Mouse (Mus musculus) liver, embryonic 12.5 days (tissue): ENCODE measurements around the gene Lrriq1. TPM values are rescaled to one million over a fixed set of nuclear protein-coding genes. Genes with fewer than 3 reads are reported as not detected.

Experiments
- ATAC-seq: fragments of 200-750 bp; cut with Nextera tagmentation; 2 replicates; pipeline ENCODE4 v1.8.0; 2017; ENCODE audit warnings: moderate number of reproducible peaks, mild to moderate bottlenecking, moderate library complexity
- H3K27ac ChIP-seq: fragments of 300-500 bp; sonication (generic); 2 replicates; pipeline ENCODE4 v1.5.1; 2016; ENCODE audit warnings: mild to moderate bottlenecking
- H3K27me3 ChIP-seq: fragments of 300-500 bp; sonication (generic); replicated peaks from 2 replicates; pipeline ENCODE4 v1.6.1; 2016; ENCODE audit warnings: mild to moderate bottlenecking, moderate library complexity
- H3K36me3 ChIP-seq: fragments of 300-500 bp; sonication (generic); 2 replicates; pipeline ENCODE4 v1.6.1; 2016; ENCODE audit warnings: mild to moderate bottlenecking, moderate library complexity
- H3K4me1 ChIP-seq: fragments of 300-500 bp; sonication (generic); 2 replicates; pipeline ENCODE4 v1.6.1; 2016
- H3K4me2 ChIP-seq: fragments of 300-500 bp; sonication (generic); 2 replicates; pipeline ENCODE4 v1.6.1; 2016; ENCODE audit warnings: mild to moderate bottlenecking, moderate library complexity
- H3K4me3 ChIP-seq: fragments of 300-500 bp; sonication (generic); 2 replicates; pipeline ENCODE4 v1.5.1; 2016; ENCODE audit warnings: mild to moderate bottlenecking, moderate library complexity
- H3K9ac ChIP-seq: fragments of 300-500 bp; sonication (generic); 2 replicates; pipeline ENCODE4 v1.6.1; 2016; ENCODE audit warnings: mild to moderate bottlenecking, moderate library complexity
- H3K9me3 ChIP-seq: fragments of 300-500 bp; sonication (generic); replicated peaks from 2 replicates; pipeline ENCODE4 v1.6.1; 2016; ENCODE audit warnings: mild to moderate bottlenecking, moderate library complexity
- WGBS: fragments of 180-500 bp; shearing (Covaris S2); methylation state at CpG from one replicate; pipeline ENCODE4 v1.1.7; 2016; ENCODE audit not compliant: insufficient replicate concordance; 5-methylcytosine and 5-hydroxymethylcytosine counted together
- polyA plus RNA-seq: library from polyadenylated mRNA; unstranded; fragments of >200 nt; fragmentation: Nextera tagmentation; extraction: Ambion mirVana; gene quantifications from 2 replicates; pipeline ENCODE4 v1.2.1, GENCODE M21; 2016

Gene Lrriq1
- polyA plus RNA-seq, 1 experiment from 2014 or later, result not detected

GRCm38 (mm10) chr10:103027226-103027930, 208.7 kb downstream of the Lrriq1 start:
- H3K4me2 ChIP-seq, result no peak overlapping the region

DNA sequence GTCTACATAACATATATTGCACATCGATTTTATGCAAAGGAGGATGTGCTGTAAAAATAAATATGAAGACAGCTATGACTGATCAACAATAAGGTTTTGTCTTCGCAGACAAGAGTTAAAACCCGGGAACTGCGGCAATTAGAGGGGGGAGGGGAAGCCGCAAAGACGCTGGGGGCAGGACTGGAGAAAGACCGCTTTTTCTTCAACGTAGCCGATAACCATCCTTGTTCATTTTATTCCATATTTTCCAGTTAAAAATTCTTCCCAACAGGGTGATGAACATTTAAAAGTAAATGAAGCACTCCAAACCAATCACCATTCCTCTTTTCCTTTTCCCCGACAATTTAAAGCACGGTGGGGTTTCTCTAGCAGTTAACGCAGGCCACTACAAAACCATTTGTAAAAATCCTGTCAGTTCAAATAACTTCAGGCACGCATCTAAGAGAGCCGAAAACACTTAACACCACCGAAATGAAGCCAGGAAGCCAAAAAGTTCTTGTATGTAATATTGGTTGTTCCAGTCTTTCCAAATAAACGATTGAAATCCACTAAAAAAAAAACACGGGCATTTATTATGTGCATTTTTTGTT, 209.4 kb downstream of the Lrriq1 start:
- ATAC-seq, result no peak
- Histone ChIP-seq H3K9ac (no peak overlapping the region), H3K9me3 (no peaks in the 10 kb centered on the region), H3K4me2 (no peak overlapping the region), H3K36me3 (no peaks in the 10 kb centered on the region), H3K27ac (no peak overlapping the region), H3K4me1 (no peaks in the 10 kb centered on the region), H3K4me3 (no peak overlapping the region), H3K27me3 (peaks cover 61% of the 10 kb centered on the region)
- WGBS, result 1% methylated on average over 17 of the region's 17 CpGs

More at GRCm38 (mm10) chr10:103027226-103027930, 208.7 kb downstream of the Lrriq1 start:
- no peak overlapping the region for H3K9ac ChIP-seq
- 2% methylated on average over 20 of the region's 20 CpGs for WGBS
- no peaks in the 10 kb centered on the region for H3K9me3 ChIP-seq
- H3K27me3 ChIP-seq, result peaks cover 68% of the 10 kb centered on the region
- H3K4me1 ChIP-seq, result no peaks in the 10 kb centered on the region
- no peak overlapping the region for H3K4me3 ChIP-seq
- H3K27ac ChIP-seq, result no peak overlapping the region
- ATAC-seq, result no peak
- H3K36me3 ChIP-seq, result no peaks in the 10 kb centered on the region

DNA sequence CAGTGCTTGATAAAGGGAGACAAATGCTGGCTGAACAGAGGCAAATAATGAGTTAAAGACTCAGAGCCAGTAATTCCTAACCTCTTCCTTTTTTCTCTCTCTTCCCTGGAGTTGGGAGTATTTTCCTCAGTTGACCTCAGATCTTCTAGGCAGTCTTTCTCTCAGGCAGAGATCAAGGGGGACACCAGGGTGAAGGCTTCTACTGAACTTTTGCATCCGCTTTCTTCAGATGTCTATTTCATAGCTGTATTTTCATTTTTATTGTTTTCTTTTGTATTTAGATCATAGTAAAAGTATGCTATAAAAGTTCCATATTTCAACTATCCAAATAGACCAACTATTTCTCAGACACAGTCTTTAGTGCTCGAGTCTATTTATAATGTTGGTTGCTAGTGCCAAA, 233.6 kb downstream of the Lrriq1 start:
- H3K27me3 ChIP-seq, result no peaks in the 10 kb centered on the region
- H3K27ac ChIP-seq, result no peak overlapping the region
- no peaks in the 10 kb centered on the region for H3K9me3 ChIP-seq
- no peak overlapping the region for H3K9ac ChIP-seq
- no peak overlapping the region for H3K4me2 ChIP-seq
- H3K4me1 ChIP-seq, result no peaks in the 10 kb centered on the region
- ATAC-seq, result no peak
- H3K4me3 ChIP-seq, result no peak overlapping the region
- 43% methylated on average over 2 of the region's 2 CpGs for WGBS
- no peaks in the 10 kb centered on the region for H3K36me3 ChIP-seq

- Histone ChIP-seq H3K4me2 (no peak overlapping the region), H3K9ac (no peak overlapping the region), H3K4me1 (no peaks in the 10 kb centered on the region), H3K27me3 (no peaks in the 10 kb centered on the region), H3K9me3 (no peaks in the 10 kb centered on the region), H3K4me3 (no peak overlapping the region), H3K36me3 (no peaks in the 10 kb centered on the region), H3K27ac (no peak overlapping the region)
- ATAC-seq, result no peak
- 33% methylated on average over 8 of the region's 8 CpGs for WGBS
Measured at GRCm38 (mm10) chr10:103000902-103001301, 235.2 kb downstream of the Lrriq1 start.

DNA sequence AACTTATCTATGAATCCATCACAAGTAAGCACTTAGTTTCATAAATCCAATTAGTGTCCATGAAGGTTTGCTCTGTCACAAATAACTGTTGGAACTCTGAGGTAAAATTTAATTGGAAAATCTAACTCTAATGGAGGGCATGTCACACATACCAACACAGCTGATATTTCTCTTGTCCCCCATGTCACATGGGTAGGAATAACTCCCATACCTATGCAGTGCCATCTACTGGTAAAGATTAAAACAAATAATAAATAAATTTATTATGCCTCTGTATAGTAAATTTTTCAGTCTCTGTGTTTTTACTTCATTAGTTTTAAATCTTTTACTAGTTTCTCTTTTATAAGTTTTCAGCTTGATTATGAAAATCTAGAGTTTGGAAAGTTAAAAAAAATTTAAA, 236.5 kb downstream of the Lrriq1 start:
- ATAC-seq, result no peak
- no peaks in the 10 kb centered on the region for H3K36me3 ChIP-seq
- H3K9ac ChIP-seq, result no peak overlapping the region
- no peaks in the 10 kb centered on the region for H3K4me1 ChIP-seq
- H3K27ac ChIP-seq, result no peak overlapping the region
- H3K27me3 ChIP-seq, result no peaks in the 10 kb centered on the region
- H3K9me3 ChIP-seq, result no peaks in the 10 kb centered on the region
- H3K4me3 ChIP-seq, result no peak overlapping the region
- no peak overlapping the region for H3K4me2 ChIP-seq

Other genes starting within 250 kb of the Lrriq1 start
- 0.17 and 0.33 TPM in 2 replicates for gene Alx1, start 206.1 kb downstream of the Lrriq1 start, polyA plus RNA-seq
- gene Slc6a15, start 131.5 kb upstream of the Lrriq1 start, polyA plus RNA-seq, result 0.23 and 0.33 TPM in 2 replicates